7 mouse cellular contexts compared by ENCODE assay signal in genomic region chr17:46160090-46160662, GRCm38 (mm10). TPM values are rescaled to one million over a fixed set of nuclear protein-coding genes. Genes with fewer than 3 reads are reported as not detected.
DNase-seq lines count a peak whose midpoint lies in the region; ATAC-seq lines count a peak whose summit lies in the region.

No protein-coding gene starts in this region.

- intact Hi-C loops in gastrocnemius, postnatal 36 days (cut with DNase I): no loop called here
- intact Hi-C loops in left cerebral cortex, postnatal 25 days (cut with DNase I): loop anchor here (10.0 kb wide), 1 partner anchor 425 kb away; the partner anchor contains the start of gene 1600014C23Rik

- DNase-seq in adrenal gland, adult 18-20 months (ENCODE audit: low spot score in 2 of 2): peak; percentile 89 to 90
- peak; percentile 81 for DNase-seq in embryo, embryonic 11.5 days (ENCODE audit: low read depth, low spot score)
- DNase-seq in gastrocnemius, postnatal 36 days: peak; percentile 86 to 88
- peak; percentile 83 to 92 for DNase-seq in left cerebral cortex, postnatal 25 days (ENCODE audit: low spot score in 2 of 2)
- DNase-seq in midbrain, embryonic 10.5 days (ENCODE audit: low spot score): peak; percentile 86
- peak; percentile 95 for DNase-seq in skeletal muscle tissue, adult 2 months (ENCODE audit: low read depth, low spot score)

- H3K4me3 ChIP-seq in intestine, embryonic 15.5 days (replicated peaks): peak overlapping the region; percentile 86
- peak overlapping the region; percentile 89 for H3K4me3 ChIP-seq in midbrain, embryonic 10.5 days

- no peaks in the 10 kb centered on the region for H3K9me3 ChIP-seq in intestine, embryonic 15.5 days
- no peaks in the 10 kb centered on the region for H3K9me3 ChIP-seq in midbrain, embryonic 10.5 days (replicated peaks)

- WGBS in intestine, embryonic 15.5 days: under 1% methylated on average over 16 of the region's 16 CpGs
- WGBS in midbrain, embryonic 10.5 days: under 1% methylated on average over 16 of the region's 16 CpGs

- H3K4me2 ChIP-seq in intestine, embryonic 15.5 days (replicated peaks): peak overlapping the region; percentile 77

- peak; percentile 72 for ATAC-seq in intestine, embryonic 15.5 days

- H3K27ac ChIP-seq in intestine, embryonic 15.5 days: peak overlapping the region; percentile 88
- H3K27ac ChIP-seq in midbrain, embryonic 10.5 days (replicated peaks): peak overlapping the region; percentile 92

- H3K27me3 ChIP-seq in intestine, embryonic 15.5 days (replicated peaks): no peaks in the 10 kb centered on the region
- no peaks in the 10 kb centered on the region for H3K27me3 ChIP-seq in midbrain, embryonic 10.5 days (ENCODE audit: low read depth, poor library complexity, severe bottlenecking)

- peak overlapping the region; percentile 50 for H3K9ac ChIP-seq in intestine, embryonic 15.5 days

- peaks cover 25% of the 10 kb centered on the region for H3K4me1 ChIP-seq in intestine, embryonic 15.5 days (replicated peaks)
- peaks cover 32% of the 10 kb centered on the region for H3K4me1 ChIP-seq in midbrain, embryonic 10.5 days

- H3K36me3 ChIP-seq in intestine, embryonic 15.5 days: peaks cover 10% of the 10 kb centered on the region; the same call in 1 of the 2 replicates
- peaks cover 28% of the 10 kb centered on the region for H3K36me3 ChIP-seq in midbrain, embryonic 10.5 days

RNA-seq across cellular contexts. Expression of gene Gtpbp2, which starts 0.7 kb away (rescaled TPM):
- 10 to 100 TPM; 75.8 to 79.5 TPM for total RNA-seq in adrenal gland, adult 18-20 months (2021)
- total RNA-seq in gastrocnemius, postnatal 36 days (2021): 10 to 100 TPM; 51.3 to 55.1 TPM
- polyA plus RNA-seq in intestine, embryonic 15.5 days (2015; fragmentation: Nextera tagmentation; extraction: Ambion mirVana): 25.1 and 32.4 TPM in 2 replicates
- 100 to 1,000 TPM; 108 to 119 TPM for total RNA-seq in left cerebral cortex, postnatal 25 days (2021)
- 28.2 and 31.0 TPM in 2 replicates for polyA plus RNA-seq in midbrain, embryonic 10.5 days (2016; fragmentation: Nextera tagmentation; extraction: Ambion mirVana)

RNA-seq across cellular contexts. Expression of gene Mad2l1bp, which starts 6.8 kb away (rescaled TPM):
- total RNA-seq in adrenal gland, adult 18-20 months (2021): 10 to 100 TPM; 11.9 to 13.3 TPM
- 10 to 100 TPM; 17.1 to 19.8 TPM for total RNA-seq in gastrocnemius, postnatal 36 days (2021)
- polyA plus RNA-seq in intestine, embryonic 15.5 days (2015; fragmentation: Nextera tagmentation; extraction: Ambion mirVana): 33.8 and 36.3 TPM in 2 replicates
- total RNA-seq in left cerebral cortex, postnatal 25 days (2021): 10 to 100 TPM; 13.0 to 13.5 TPM
- 36.1 and 40.1 TPM in 2 replicates for polyA plus RNA-seq in midbrain, embryonic 10.5 days (2016; fragmentation: Nextera tagmentation; extraction: Ambion mirVana)

RNA-seq across cellular contexts. Expression of gene Rsph9, which starts 16.2 kb away (rescaled TPM):
- 10 to 100 TPM in 1 of 2 experiments, 1 to 10 TPM in 1; 8.5 to 12.2 TPM for total RNA-seq in adrenal gland, adult 18-20 months (2021)
- under 1 TPM; 0.28 to 0.54 TPM for total RNA-seq in gastrocnemius, postnatal 36 days (2021)
- polyA plus RNA-seq in intestine, embryonic 15.5 days (2015; fragmentation: Nextera tagmentation; extraction: Ambion mirVana): 8.1 and 8.6 TPM in 2 replicates
- total RNA-seq in left cerebral cortex, postnatal 25 days (2021): 10 to 100 TPM; 17.8 to 20.6 TPM
- polyA plus RNA-seq in midbrain, embryonic 10.5 days (2016; fragmentation: Nextera tagmentation; extraction: Ambion mirVana): 11.7 and 14.2 TPM in 2 replicates

RNA-seq across cellular contexts. Expression of gene Polh, which starts 42.3 kb away (rescaled TPM):
- 10 to 100 TPM; 20.4 to 45.3 TPM for total RNA-seq in adrenal gland, adult 18-20 months (2021)
- 10 to 100 TPM; 11.4 to 12.5 TPM for total RNA-seq in gastrocnemius, postnatal 36 days (2021)
- polyA plus RNA-seq in intestine, embryonic 15.5 days (2015; fragmentation: Nextera tagmentation; extraction: Ambion mirVana): 13.4 and 14.8 TPM in 2 replicates
- 1 to 10 TPM; 6.4 to 6.5 TPM for total RNA-seq in left cerebral cortex, postnatal 25 days (2021)
- polyA plus RNA-seq in midbrain, embryonic 10.5 days (2016; fragmentation: Nextera tagmentation; extraction: Ambion mirVana): 12.6 and 13.6 TPM in 2 replicates

RNA-seq across cellular contexts. Expression of gene Xpo5, which starts 42.4 kb away (rescaled TPM):
- total RNA-seq in adrenal gland, adult 18-20 months (2021): 10 to 100 TPM; 45.7 to 85.4 TPM
- total RNA-seq in gastrocnemius, postnatal 36 days (2021): 1 to 10 TPM; 9.3 to 9.9 TPM
- 31.6 and 31.9 TPM in 2 replicates for polyA plus RNA-seq in intestine, embryonic 15.5 days (2015; fragmentation: Nextera tagmentation; extraction: Ambion mirVana)
- 10 to 100 TPM; 40.5 to 41.4 TPM for total RNA-seq in left cerebral cortex, postnatal 25 days (2021)
- polyA plus RNA-seq in midbrain, embryonic 10.5 days (2016; fragmentation: Nextera tagmentation; extraction: Ambion mirVana): 67.1 and 70.7 TPM in 2 replicates

Comparison
In these comparisons a context has a peak if more than half of its experiments do, and no peak if none do; other contexts are left out.
1. Peak in every context shown above with its lines: DNase-seq, ATAC-seq, H3K4me3 ChIP-seq and H3K27ac ChIP-seq.
2. RNA of gene Rsph9, which starts 16.2 kb away (total RNA-seq): 17.8 to 20.6 TPM in left cerebral cortex, postnatal 25 days and 8.5 to 12.2 TPM in adrenal gland, adult 18-20 months; 0.28 to 0.54 TPM in gastrocnemius, postnatal 36 days; every median in the first group is over 4 times any median in the second.